Mouse (Mus musculus) midbrain, embryonic 15.5 days (tissue): ENCODE measurements around the gene Ccdc157. TPM values are rescaled to one million over a fixed set of nuclear protein-coding genes. Genes with fewer than 3 reads are reported as not detected.
A peak's percentile ranks its signal among the peaks of the same experiment; 100 is the strongest.

Source experiments
- ATAC-seq: fragments of 200-750 bp; cut with Nextera tagmentation; replicated peaks from 2 replicates; pipeline ENCODE4 v1.8.0; 2017; ENCODE audit warnings: moderate TSS enrichment
- H3K27ac ChIP-seq: fragments of 300-500 bp; sonication (generic); 2 replicates; pipeline ENCODE4 v1.5.1; 2015; ENCODE audit warnings: mild to moderate bottlenecking, inconsistent platforms
- H3K27me3 ChIP-seq: fragments of 300-500 bp; sonication (generic); replicated peaks from 2 replicates; pipeline ENCODE4 v1.6.1; 2015; ENCODE audit warnings: inconsistent platforms
- H3K36me3 ChIP-seq: fragments of 300-500 bp; sonication (generic); replicated peaks from 2 replicates; pipeline ENCODE4 v1.6.1; 2015; ENCODE audit warnings: inconsistent platforms
- H3K4me1 ChIP-seq: fragments of 300-500 bp; sonication (generic); 2 replicates; pipeline ENCODE4 v1.6.1; 2015; ENCODE audit warnings: inconsistent platforms
- H3K4me2 ChIP-seq: fragments of 300-500 bp; sonication (generic); 2 replicates; pipeline ENCODE4 v1.6.1; 2015; ENCODE audit warnings: inconsistent platforms, mild to moderate bottlenecking, moderate library complexity
- H3K4me3 ChIP-seq: fragments of 300-500 bp; sonication (generic); 2 replicates; pipeline ENCODE4 v1.5.1; 2015; ENCODE audit warnings: mild to moderate bottlenecking, inconsistent platforms
- H3K9ac ChIP-seq: fragments of 300-500 bp; sonication (generic); 2 replicates; pipeline ENCODE4 v1.6.1; 2015; ENCODE audit warnings: mild to moderate bottlenecking, inconsistent platforms
- H3K9me3 ChIP-seq: fragments of 300-500 bp; sonication (generic); 2 replicates; pipeline ENCODE4 v1.6.1; 2016; ENCODE audit warnings: inconsistent platforms
- WGBS: fragments of 180-500 bp; shearing (Covaris S2); methylation state at CpG from one replicate; pipeline ENCODE4 v1.1.7; 2015; ENCODE audit warnings: mixed read lengths; 5-methylcytosine and 5-hydroxymethylcytosine counted together
- polyA plus RNA-seq: library from polyadenylated mRNA; unstranded; fragments of >200 nt; fragmentation: Nextera tagmentation; extraction: Ambion mirVana; gene quantifications from 2 replicates; pipeline ENCODE4 v1.2.1, GENCODE M21; 2015

The Ccdc157 gene
- polyA plus RNA-seq, result 9.0 and 10.3 TPM in 2 replicates

GRCm38 (mm10) chr11:4159808-4160708 lies at the start of gene Ccdc157, which contains the start of gene Sf3a1:
Gene Ccdc157 (minus strand): TSS chr11:4160293.
Gene Sf3a1 (plus strand): TSS chr11:4160350.
- Histone ChIP-seq H3K27ac (peak within 1 kb of the TSS; percentile 94), H3K36me3 (peaks cover 13% of the 10 kb centered on the region), H3K4me3 (peak within 1 kb of the TSS; percentile 88), H3K9me3 (no peaks in the 10 kb centered on the region), H3K4me2 (peak within 1 kb of the TSS; percentile 81), H3K4me1 (peaks cover 49% of the 10 kb centered on the region), H3K27me3 (no peaks in the 10 kb centered on the region), H3K9ac (peak within 1 kb of the TSS; percentile 89)
- ATAC-seq, result peak; percentile 97
- whole genome bisulfite sequencing, result under 1% methylated on average over 54 of the region's 54 CpGs

- ATAC-seq, result no peak
- H3K27me3 ChIP-seq, result no peaks in the 10 kb centered on the region
- 80% methylated on average over 5 of the region's 5 CpGs for WGBS
- H3K9me3 ChIP-seq, result no peaks in the 10 kb centered on the region
- no peak overlapping the region for H3K4me2 ChIP-seq
- peaks cover 16% of the 10 kb centered on the region; the same call in 1 of the 2 replicates for H3K36me3 ChIP-seq
- H3K27ac ChIP-seq, result no peak overlapping the region
- no peak overlapping the region for H3K9ac ChIP-seq
- no peaks in the 10 kb centered on the region for H3K4me1 ChIP-seq
- no peak overlapping the region for H3K4me3 ChIP-seq
Measured at GRCm38 (mm10) chr11:4209556-4209955, 49.5 kb upstream of the Ccdc157 start.

GRCm38 (mm10) chr11:4207655-4208054 lies 47.6 kb upstream of the Ccdc157 start:
- H3K27ac ChIP-seq, result no peak overlapping the region
- whole genome bisulfite sequencing, result 96% methylated on average over 9 of the region's 9 CpGs
- peaks cover 7% of the 10 kb centered on the region; the same call in 1 of the 2 replicates for H3K36me3 ChIP-seq

GRCm38 (mm10) chr11:4206563-4206962 lies 46.5 kb upstream of the Ccdc157 start:
- 81% methylated on average over 6 of the region's 6 CpGs for WGBS
- H3K4me1 ChIP-seq, result no peaks in the 10 kb centered on the region
- H3K4me2 ChIP-seq, result no peak overlapping the region
- no peaks in the 10 kb centered on the region for H3K9me3 ChIP-seq
- H3K4me3 ChIP-seq, result no peak overlapping the region
- H3K27me3 ChIP-seq, result no peaks in the 10 kb centered on the region
- ATAC-seq, result no peak
- H3K27ac ChIP-seq, result no peak overlapping the region
- peaks cover 5% of the 10 kb centered on the region; the same call in 1 of the 2 replicates for H3K36me3 ChIP-seq
- H3K9ac ChIP-seq, result no peak overlapping the region

More at GRCm38 (mm10) chr11:4207655-4208054, 47.6 kb upstream of the Ccdc157 start:
- Histone ChIP-seq H3K4me2 (no peak overlapping the region), H3K9ac (no peak overlapping the region), H3K9me3 (no peaks in the 10 kb centered on the region), H3K27me3 (no peaks in the 10 kb centered on the region), H3K4me1 (no peaks in the 10 kb centered on the region), H3K4me3 (no peak overlapping the region)
- ATAC-seq, result no peak

- no peak overlapping the region for H3K4me3 ChIP-seq
- no peaks in the 10 kb centered on the region for H3K4me1 ChIP-seq
- no peak overlapping the region for H3K9ac ChIP-seq
- H3K27ac ChIP-seq, result no peak overlapping the region
- H3K27me3 ChIP-seq, result no peaks in the 10 kb centered on the region
- no peak for ATAC-seq
- no peak overlapping the region for H3K4me2 ChIP-seq
- H3K36me3 ChIP-seq, result peaks cover 5% of the 10 kb centered on the region; the same call in 1 of the 2 replicates
- no peaks in the 10 kb centered on the region for H3K9me3 ChIP-seq
- 96% methylated on average over 7 of the region's 7 CpGs for WGBS
Measured at GRCm38 (mm10) chr11:4205951-4206350, 45.9 kb upstream of the Ccdc157 start.

- no peaks in the 10 kb centered on the region for H3K4me1 ChIP-seq
- peaks cover 3% of the 10 kb centered on the region; the same call in 1 of the 2 replicates for H3K36me3 ChIP-seq
- no peak overlapping the region for H3K27ac ChIP-seq
- H3K9me3 ChIP-seq, result no peaks in the 10 kb centered on the region
- H3K4me3 ChIP-seq, result no peak overlapping the region
- H3K27me3 ChIP-seq, result no peaks in the 10 kb centered on the region
- WGBS, result 89% methylated on average over 5 of the region's 5 CpGs
- H3K9ac ChIP-seq, result no peak overlapping the region
- no peak for ATAC-seq
- no peak overlapping the region for H3K4me2 ChIP-seq
Measured at GRCm38 (mm10) chr11:4205097-4205655, 45.1 kb upstream of the Ccdc157 start.

- no peaks in the 10 kb centered on the region for H3K4me1 ChIP-seq
- no peak for ATAC-seq
- no peaks in the 10 kb centered on the region for H3K9me3 ChIP-seq
- H3K27ac ChIP-seq, result no peak overlapping the region
- no peak overlapping the region for H3K4me2 ChIP-seq
- no peaks in the 10 kb centered on the region for H3K27me3 ChIP-seq
- WGBS, result 58% methylated on average over 2 of the region's 2 CpGs
- no peak overlapping the region for H3K4me3 ChIP-seq
- no peak overlapping the region for H3K9ac ChIP-seq
- no peaks in the 10 kb centered on the region for H3K36me3 ChIP-seq
Measured at GRCm38 (mm10) chr11:4203705-4204074, 43.6 kb upstream of the Ccdc157 start.

- no peak for ATAC-seq
- 87% methylated on average over 12 of the region's 12 CpGs for WGBS
- H3K9ac ChIP-seq, result no peak overlapping the region
- no peaks in the 10 kb centered on the region for H3K4me1 ChIP-seq
- H3K27me3 ChIP-seq, result no peaks in the 10 kb centered on the region
- H3K4me2 ChIP-seq, result no peak overlapping the region
- no peak overlapping the region for H3K4me3 ChIP-seq
- no peaks in the 10 kb centered on the region for H3K9me3 ChIP-seq
- no peak overlapping the region for H3K27ac ChIP-seq
- no peaks in the 10 kb centered on the region for H3K36me3 ChIP-seq
Measured at GRCm38 (mm10) chr11:4202995-4203704, 43.1 kb upstream of the Ccdc157 start.

GRCm38 (mm10) chr11:4201981-4202700 lies 42.0 kb upstream of the Ccdc157 start:
- WGBS, result 74% methylated on average over 11 of the region's 11 CpGs

GRCm38 (mm10) chr11:4197691-4198090 lies 37.6 kb upstream of the Ccdc157 start:
- Histone ChIP-seq H3K27me3 (no peaks in the 10 kb centered on the region), H3K4me3 (no peak overlapping the region), H3K9me3 (no peaks in the 10 kb centered on the region), H3K9ac (no peak overlapping the region), H3K27ac (no peak overlapping the region), H3K36me3 (no peaks in the 10 kb centered on the region), H3K4me1 (no peaks in the 10 kb centered on the region), H3K4me2 (no peak overlapping the region)
- 59% methylated on average over 1 of the region's 1 CpGs for WGBS
- ATAC-seq, result no peak

More at GRCm38 (mm10) chr11:4201981-4202700, 42.0 kb upstream of the Ccdc157 start:
- no peak for ATAC-seq
- no peak overlapping the region for H3K4me2 ChIP-seq
- H3K27ac ChIP-seq, result no peak overlapping the region
- H3K4me3 ChIP-seq, result no peak overlapping the region
- H3K9me3 ChIP-seq, result no peaks in the 10 kb centered on the region
- H3K9ac ChIP-seq, result no peak overlapping the region
- H3K36me3 ChIP-seq, result no peaks in the 10 kb centered on the region
- no peaks in the 10 kb centered on the region for H3K4me1 ChIP-seq
- H3K27me3 ChIP-seq, result no peaks in the 10 kb centered on the region

GRCm38 (mm10) chr11:4196636-4197035 lies 36.5 kb upstream of the Ccdc157 start:
- H3K36me3 ChIP-seq, result no peaks in the 10 kb centered on the region
- H3K27me3 ChIP-seq, result no peaks in the 10 kb centered on the region
- no peaks in the 10 kb centered on the region for H3K9me3 ChIP-seq
- H3K4me2 ChIP-seq, result no peak overlapping the region
- ATAC-seq, result no peak
- H3K4me1 ChIP-seq, result no peaks in the 10 kb centered on the region
- 84% methylated on average over 8 of the region's 8 CpGs for WGBS
- no peak overlapping the region for H3K27ac ChIP-seq
- no peak overlapping the region for H3K9ac ChIP-seq
- no peak overlapping the region for H3K4me3 ChIP-seq
